Mouse (Mus musculus) thymus, adult 2 months (tissue): ENCODE measurements around the gene Nradd.

Experiments
- CTCF ChIP-seq: fragments of 200-500 bp; IDR thresholded peaks from 2 replicates; pipeline ENCODE4 v1.5.1; 2012; ENCODE audit warnings: mild to moderate bottlenecking, control low read depth, low read length, moderate library complexity, borderline replicate concordance; ENCODE audit not compliant: control insufficient read depth, poor library complexity, insufficient read depth; ENCODE audit errors: extremely low read depth
- POLR2A ChIP-seq: fragments of 200-500 bp; IDR thresholded peaks from 2 replicates; pipeline ENCODE4 v1.6.1; 2012; ENCODE audit warnings: mild to moderate bottlenecking, low read length, control low read depth, moderate library complexity; ENCODE audit not compliant: control insufficient read depth, poor library complexity, insufficient read depth; ENCODE audit errors: extremely low read depth

GRCm38 (mm10) chr9:110667219-110667836 is 43.1 kb upstream of the Nradd start:
- TF ChIP-seq POLR2A (no peak), CTCF (no peak)
